Mouse (Mus musculus): ENCODE results near the gene Shroom2. TPM values are rescaled to one million over a fixed set of nuclear protein-coding genes. Genes with fewer than 3 reads are reported as not detected.

The Shroom2 gene
- 7.1 and 7.7 TPM in 2 replicates for polyA plus RNA-seq (2014; fragmentation: Nextera tagmentation; extraction: Ambion mirVana)

GRCm38 (mm10) chrX:152768891-152769599 lies at the start of gene Shroom2:
Shroom2 (minus strand) TSS chrX:152769465.
- Histone ChIP-seq H3K4me1 (ENCODE audit: control insufficient read depth, insufficient read depth, low read length) (no peaks in the 10 kb centered on the region), H3K27ac (ENCODE audit: low read depth, low read length) (no peak within 1 kb of the TSS), H3K4me2 (peak within 1 kb of the TSS; percentile 59), H3K9ac (ENCODE audit: low read length) (peak within 1 kb of the TSS; percentile 50; the same call in 1 of the 2 replicates), H3K9me3 (ENCODE audit: control insufficient read depth, low read length) (no peaks in the 10 kb centered on the region), H3K27me3 (ENCODE audit: control insufficient read depth, insufficient read depth, low read length) (peaks cover 16% of the 10 kb centered on the region), H3K4me3 (ENCODE audit: low read depth, low read length) (peak within 1 kb of the TSS; percentile 54), H3K36me3 (ENCODE audit: control insufficient read depth, insufficient read depth, low read length) (no peaks in the 10 kb centered on the region)
- DNase-seq (ENCODE audit: low spot score, missing footprints) (peak; percentile 89), ATAC-seq (ENCODE audit: low FRiP score) (peak; percentile 90)
- 11% methylated on average over 54 of the region's 55 CpGs for WGBS

- Histone ChIP-seq H3K36me3 (ENCODE audit: control insufficient read depth, insufficient read depth, low read length) (no peaks in the 10 kb centered on the region), H3K27me3 (ENCODE audit: control insufficient read depth, insufficient read depth, low read length) (no peaks in the 10 kb centered on the region; the same call in none of the 2 replicates), H3K9me3 (ENCODE audit: control insufficient read depth, low read length) (no peaks in the 10 kb centered on the region), H3K27ac (ENCODE audit: low read depth, low read length) (no peak overlapping the region), H3K4me1 (ENCODE audit: control insufficient read depth, insufficient read depth, low read length) (no peaks in the 10 kb centered on the region), H3K4me2 (no peak overlapping the region), H3K9ac (ENCODE audit: low read length) (no peak overlapping the region), H3K4me3 (ENCODE audit: low read depth, low read length) (no peak overlapping the region)
- DNase-seq (ENCODE audit: low spot score, missing footprints) (no peak), ATAC-seq (ENCODE audit: low FRiP score) (no peak)
Measured at GRCm38 (mm10) chrX:152818996-152819395, 49.7 kb upstream of the Shroom2 start.

- 82% methylated on average over 3 of the region's 3 CpGs for WGBS
- no peaks in the 10 kb centered on the region for H3K4me1 ChIP-seq (ENCODE audit: control insufficient read depth, insufficient read depth, low read length)
- H3K4me2 ChIP-seq: no peak overlapping the region
- H3K36me3 ChIP-seq (ENCODE audit: control insufficient read depth, insufficient read depth, low read length): no peaks in the 10 kb centered on the region
- no peaks in the 10 kb centered on the region; the same call in none of the 2 replicates for H3K27me3 ChIP-seq (ENCODE audit: control insufficient read depth, insufficient read depth, low read length)
- DNase-seq (ENCODE audit: low spot score, missing footprints): no peak
- ATAC-seq (ENCODE audit: low FRiP score): no peak
- no peak overlapping the region for H3K4me3 ChIP-seq (ENCODE audit: low read depth, low read length)
- H3K27ac ChIP-seq (ENCODE audit: low read depth, low read length): no peak overlapping the region
- no peaks in the 10 kb centered on the region for H3K9me3 ChIP-seq (ENCODE audit: control insufficient read depth, low read length)
- no peak overlapping the region for H3K9ac ChIP-seq (ENCODE audit: low read length)
Measured at GRCm38 (mm10) chrX:152813339-152813738, 44.1 kb upstream of the Shroom2 start.

GRCm38 (mm10) chrX:152805317-152805716 lies 36.1 kb upstream of the Shroom2 start:
- Histone ChIP-seq H3K36me3 (ENCODE audit: control insufficient read depth, insufficient read depth, low read length) (no peaks in the 10 kb centered on the region), H3K27me3 (ENCODE audit: control insufficient read depth, insufficient read depth, low read length) (peaks cover 2% of the 10 kb centered on the region), H3K9me3 (ENCODE audit: control insufficient read depth, low read length) (no peaks in the 10 kb centered on the region), H3K4me3 (ENCODE audit: low read depth, low read length) (no peak overlapping the region), H3K9ac (ENCODE audit: low read length) (no peak overlapping the region), H3K4me1 (ENCODE audit: control insufficient read depth, insufficient read depth, low read length) (no peaks in the 10 kb centered on the region), H3K4me2 (no peak overlapping the region), H3K27ac (ENCODE audit: low read depth, low read length) (no peak overlapping the region)
- DNase-seq (ENCODE audit: low spot score, missing footprints): no peak
- no peak for ATAC-seq (ENCODE audit: low FRiP score)

GRCm38 (mm10) chrX:152788611-152789010 lies 19.3 kb upstream of the Shroom2 start:
- no peak overlapping the region for H3K9ac ChIP-seq (ENCODE audit: low read length)
- ATAC-seq (ENCODE audit: low FRiP score) (no peak), DNase-seq (ENCODE audit: low spot score, missing footprints) (no peak)
- H3K27ac ChIP-seq (ENCODE audit: low read depth, low read length): no peak overlapping the region
- WGBS: 69% methylated on average over 2 of the region's 2 CpGs
- H3K36me3 ChIP-seq (ENCODE audit: control insufficient read depth, insufficient read depth, low read length): no peaks in the 10 kb centered on the region
- H3K4me3 ChIP-seq (ENCODE audit: low read depth, low read length): no peak overlapping the region
- H3K4me1 ChIP-seq (ENCODE audit: control insufficient read depth, insufficient read depth, low read length): no peaks in the 10 kb centered on the region
- no peak overlapping the region for H3K4me2 ChIP-seq
- peaks cover 2% of the 10 kb centered on the region; the same call in 1 of the 2 replicates for H3K27me3 ChIP-seq (ENCODE audit: control insufficient read depth, insufficient read depth, low read length)
- H3K9me3 ChIP-seq (ENCODE audit: control insufficient read depth, low read length): no peaks in the 10 kb centered on the region

GRCm38 (mm10) chrX:152788129-152788528 lies 18.9 kb upstream of the Shroom2 start:
- ATAC-seq (ENCODE audit: low FRiP score) (no peak), DNase-seq (ENCODE audit: low spot score, missing footprints) (no peak)
- no peak overlapping the region for H3K27ac ChIP-seq (ENCODE audit: low read depth, low read length)
- H3K36me3 ChIP-seq (ENCODE audit: control insufficient read depth, insufficient read depth, low read length): no peaks in the 10 kb centered on the region
- H3K9ac ChIP-seq (ENCODE audit: low read length): no peak overlapping the region
- H3K27me3 ChIP-seq (ENCODE audit: control insufficient read depth, insufficient read depth, low read length): peaks cover 2% of the 10 kb centered on the region; the same call in 1 of the 2 replicates
- 71% methylated on average over 1 of the region's 1 CpGs for WGBS
- H3K4me1 ChIP-seq (ENCODE audit: control insufficient read depth, insufficient read depth, low read length): no peaks in the 10 kb centered on the region
- no peak overlapping the region for H3K4me2 ChIP-seq
- no peak overlapping the region for H3K4me3 ChIP-seq (ENCODE audit: low read depth, low read length)
- H3K9me3 ChIP-seq (ENCODE audit: control insufficient read depth, low read length): no peaks in the 10 kb centered on the region

GRCm38 (mm10) chrX:152781720-152782403 lies 12.6 kb upstream of the Shroom2 start, which contains the start of gene Gpr143:
Gpr143 (plus strand) TSS chrX:152781921.
- Histone ChIP-seq H3K9me3 (ENCODE audit: control insufficient read depth, low read length) (no peaks in the 10 kb centered on the region), H3K4me1 (ENCODE audit: control insufficient read depth, insufficient read depth, low read length) (no peaks in the 10 kb centered on the region), H3K9ac (ENCODE audit: low read length) (no peak within 1 kb of the TSS), H3K36me3 (ENCODE audit: control insufficient read depth, insufficient read depth, low read length) (no peaks in the 10 kb centered on the region), H3K27ac (ENCODE audit: low read depth, low read length) (no peak within 1 kb of the TSS), H3K27me3 (ENCODE audit: control insufficient read depth, insufficient read depth, low read length) (peaks cover 9% of the 10 kb centered on the region), H3K4me3 (ENCODE audit: low read depth, low read length) (peak within 1 kb of the TSS; percentile 10; the same call in 1 of the 2 replicates), H3K4me2 (peak within 1 kb of the TSS; percentile 42)
- DNase-seq (ENCODE audit: low spot score, missing footprints): peak; percentile 82
- 24% methylated on average over 26 of the region's 26 CpGs for WGBS
- ATAC-seq (ENCODE audit: low FRiP score): peak; percentile 42; the same call in 1 of the 2 replicates

GRCm38 (mm10) chrX:152769600-152770157 lies 414 bp upstream of the Shroom2 start:
- ATAC-seq (ENCODE audit: low FRiP score) (peak; percentile 93), DNase-seq (ENCODE audit: low spot score, missing footprints) (peak; percentile 95)
- no peaks in the 10 kb centered on the region for H3K36me3 ChIP-seq (ENCODE audit: control insufficient read depth, insufficient read depth, low read length)
- no peak overlapping the region for H3K27ac ChIP-seq (ENCODE audit: low read depth, low read length)
- 19% methylated on average over 40 of the region's 48 CpGs for WGBS
- H3K4me1 ChIP-seq (ENCODE audit: control insufficient read depth, insufficient read depth, low read length): no peaks in the 10 kb centered on the region
- H3K4me2 ChIP-seq: peak overlapping the region; percentile 59
- H3K9me3 ChIP-seq (ENCODE audit: control insufficient read depth, low read length): no peaks in the 10 kb centered on the region
- peaks cover 16% of the 10 kb centered on the region for H3K27me3 ChIP-seq (ENCODE audit: control insufficient read depth, insufficient read depth, low read length)
- H3K4me3 ChIP-seq (ENCODE audit: low read depth, low read length): peak overlapping the region; percentile 54
- peak overlapping the region; percentile 50; the same call in 1 of the 2 replicates for H3K9ac ChIP-seq (ENCODE audit: low read length)

- H3K4me1 ChIP-seq (ENCODE audit: control insufficient read depth, insufficient read depth, low read length): no peaks in the 10 kb centered on the region
- H3K36me3 ChIP-seq (ENCODE audit: control insufficient read depth, insufficient read depth, low read length): no peaks in the 10 kb centered on the region
- no peak overlapping the region for H3K4me2 ChIP-seq
- no peak overlapping the region for H3K9ac ChIP-seq (ENCODE audit: low read length)
- ATAC-seq (ENCODE audit: low FRiP score) (no peak), DNase-seq (ENCODE audit: low spot score, missing footprints) (no peak)
- H3K27me3 ChIP-seq (ENCODE audit: control insufficient read depth, insufficient read depth, low read length): peaks cover 6% of the 10 kb centered on the region
- no peak overlapping the region for H3K27ac ChIP-seq (ENCODE audit: low read depth, low read length)
- WGBS: 38% methylated on average over 2 of the region's 2 CpGs
- no peak overlapping the region for H3K4me3 ChIP-seq (ENCODE audit: low read depth, low read length)
- no peaks in the 10 kb centered on the region for H3K9me3 ChIP-seq (ENCODE audit: control insufficient read depth, low read length)
Measured at GRCm38 (mm10) chrX:152764171-152764570, 5.1 kb downstream of the Shroom2 start.

All from midbrain, embryonic 11.5 days (tissue).